Mouse (Mus musculus) lung, adult 2 months (tissue): Measurements from ENCODE around the gene Glt28d2. TPM values are rescaled to one million over a fixed set of nuclear protein-coding genes. Genes with fewer than 3 reads are reported as not detected.

Experiments
- DNase-seq: peaks from one replicate; pipeline ENCODE4 v3.0.0; 2022
- H3K4me1 ChIP-seq: fragments of 200-500 bp; 2 replicates; pipeline ENCODE4 v1.6.1; 2011; ENCODE audit warnings: low read length; ENCODE audit not compliant: control insufficient read depth, insufficient read depth
- H3K4me3 ChIP-seq: fragments of 200-500 bp; replicated peaks from 2 replicates; pipeline ENCODE3; 2011; ENCODE audit warnings: low read depth, mild to moderate bottlenecking, control low read depth, low read length; ENCODE audit errors: extremely low read depth
- CTCF ChIP-seq: fragments of 200-500 bp; IDR thresholded peaks from 2 replicates; pipeline ENCODE4 v1.5.1; 2011; ENCODE audit warnings: mild to moderate bottlenecking, low read length, control low read depth; ENCODE audit not compliant: insufficient read depth
- POLR2A ChIP-seq: fragments of 200-500 bp; IDR thresholded peaks from 2 replicates; pipeline ENCODE4 v1.6.1; 2011; ENCODE audit warnings: low read depth, mild to moderate bottlenecking, control low read depth, low read length, borderline replicate concordance; ENCODE audit errors: extremely low read depth
- WGBS: fragments of 180-500 bp; shearing (Covaris S2); methylation state at CpG from one replicate; pipeline ENCODE4 v1.1.7; 2018; 5-methylcytosine and 5-hydroxymethylcytosine counted together
- polyA plus RNA-seq: library from polyadenylated mRNA; depleted of rRNA; stranded (reverse); fragments of >200 nt; gene quantifications from 2 replicates; pipeline ENCODE4 v1.2.3, GENCODE M21; 2012

Glt28d2 gene
- polyA plus RNA-seq, 1 experiment, result 2.6 TPM

DNA sequence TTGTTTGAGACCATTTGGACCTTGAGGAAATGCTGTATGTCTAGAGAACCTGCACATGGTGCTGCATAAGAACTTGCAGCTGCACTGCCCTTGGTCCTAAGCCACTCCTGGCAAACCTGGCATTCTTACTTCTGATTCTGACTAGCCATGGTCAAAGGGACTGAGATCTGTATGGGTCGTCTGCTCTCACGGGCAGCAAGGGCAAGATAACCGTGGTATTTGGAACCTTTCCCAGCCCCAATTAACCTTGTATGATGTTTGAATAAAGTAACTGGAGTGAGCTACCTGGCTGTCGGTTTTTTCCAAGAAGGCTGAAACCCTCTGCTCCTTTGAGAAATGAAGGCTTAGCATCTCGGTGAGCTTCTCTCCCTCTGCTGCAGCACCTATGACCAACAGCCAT is 8.4 kb downstream of the Glt28d2 start:
- Histone ChIP-seq H3K4me3 (no peak overlapping the region), H3K4me1 (peaks cover 9% of the 10 kb centered on the region)
- DNase-seq, result no peak
- TF ChIP-seq CTCF (no peak), POLR2A (no peak)
- 54% methylated on average over 5 of the region's 5 CpGs for WGBS

DNA sequence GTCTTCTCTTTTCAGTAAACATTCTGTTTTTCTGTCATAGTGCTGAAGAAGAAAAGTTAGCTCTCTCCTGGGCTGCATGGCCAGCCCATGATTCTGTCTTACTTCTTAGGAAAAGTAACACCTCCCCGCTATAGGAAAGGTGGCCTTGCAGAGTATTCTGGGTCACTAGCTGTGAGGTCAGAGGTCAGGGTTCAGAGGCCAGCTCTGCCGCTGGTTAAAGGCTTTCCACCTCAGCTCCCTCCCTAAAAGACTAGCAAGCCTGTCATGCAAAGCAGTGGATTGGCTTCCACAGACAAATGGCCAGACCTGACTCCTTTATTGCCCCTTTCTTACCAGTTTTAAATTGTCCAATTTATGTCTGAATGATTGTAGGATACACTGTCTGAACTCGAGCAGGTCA is 23.3 kb downstream of the Glt28d2 start:
- TF ChIP-seq CTCF (no peak), POLR2A (no peak)
- 48% methylated on average over 3 of the region's 3 CpGs for WGBS
- DNase-seq, result no peak
- no peak overlapping the region for H3K4me3 ChIP-seq
- H3K4me1 ChIP-seq, result peaks cover 5% of the 10 kb centered on the region

GRCm38 (mm10) chr3:85862886-85863285 is 24.4 kb downstream of the Glt28d2 start:
- DNase-seq, result no peak
- no peak for TF ChIP-seq CTCF
- no peak for TF ChIP-seq POLR2A
- Histone ChIP-seq H3K4me1 (peaks cover 5% of the 10 kb centered on the region), H3K4me3 (no peak overlapping the region)
- WGBS, result 82% methylated on average over 2 of the region's 2 CpGs

DNA sequence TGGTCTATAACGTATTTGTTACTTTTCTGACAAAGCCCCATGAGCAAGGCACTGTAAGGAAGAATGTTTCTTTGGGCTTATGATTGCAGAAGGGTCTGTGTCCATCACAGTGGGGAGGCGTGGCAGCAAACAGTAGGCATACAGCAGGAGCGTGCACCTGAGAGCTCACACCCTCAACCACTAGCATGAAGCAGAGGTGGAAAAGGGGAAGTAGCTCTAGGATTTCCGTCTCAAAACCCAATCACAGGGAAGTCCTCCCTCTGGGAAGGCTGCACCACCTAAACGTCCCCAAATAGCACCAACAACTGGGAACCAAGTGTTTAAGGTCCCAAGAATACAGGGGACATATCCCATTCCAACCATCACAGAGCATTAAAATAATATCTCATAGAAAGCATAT is 26.3 kb downstream of the Glt28d2 start:
- WGBS, result 72% methylated on average over 5 of the region's 5 CpGs
- TF ChIP-seq POLR2A (no peak), CTCF (no peak)
- Histone ChIP-seq H3K4me3 (no peak overlapping the region), H3K4me1 (peaks cover 7% of the 10 kb centered on the region)
- no peak for DNase-seq

DNA sequence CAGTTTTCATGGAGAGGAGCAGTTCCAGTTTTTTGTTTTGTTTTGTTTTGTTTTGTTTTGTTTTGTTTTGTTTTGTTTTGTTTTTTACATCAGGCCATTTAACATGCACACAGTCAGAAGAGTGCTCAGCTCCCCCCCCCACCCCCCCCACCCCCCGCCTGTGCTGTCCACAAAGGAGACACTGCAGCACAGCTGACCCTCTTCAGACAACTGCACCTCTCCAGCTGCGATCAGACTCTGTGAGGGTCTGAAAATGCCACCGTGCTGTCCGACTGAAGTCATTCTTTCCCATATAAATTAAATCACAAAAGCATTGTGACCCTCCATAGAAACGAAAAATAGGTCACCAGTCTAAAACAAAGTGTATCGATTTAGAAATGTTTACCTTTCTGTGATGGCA is 28.0 kb downstream of the Glt28d2 start:
- DNase-seq, result no peak
- no peak for TF ChIP-seq CTCF
- no peak for TF ChIP-seq POLR2A
- Histone ChIP-seq H3K4me1 (peaks cover 6% of the 10 kb centered on the region), H3K4me3 (no peak overlapping the region)
- 57% methylated on average over 6 of the region's 6 CpGs for WGBS

- no peak for TF ChIP-seq CTCF
- TF ChIP-seq POLR2A, result no peak
- H3K4me3 ChIP-seq, result no peak overlapping the region
- 37% methylated on average over 11 of the region's 11 CpGs for WGBS
- H3K4me1 ChIP-seq, result peaks cover 4% of the 10 kb centered on the region
- peak; percentile 46 for DNase-seq
Measured at GRCm38 (mm10) chr3:85858140-85859135, 28.9 kb downstream of the Glt28d2 start.

DNA sequence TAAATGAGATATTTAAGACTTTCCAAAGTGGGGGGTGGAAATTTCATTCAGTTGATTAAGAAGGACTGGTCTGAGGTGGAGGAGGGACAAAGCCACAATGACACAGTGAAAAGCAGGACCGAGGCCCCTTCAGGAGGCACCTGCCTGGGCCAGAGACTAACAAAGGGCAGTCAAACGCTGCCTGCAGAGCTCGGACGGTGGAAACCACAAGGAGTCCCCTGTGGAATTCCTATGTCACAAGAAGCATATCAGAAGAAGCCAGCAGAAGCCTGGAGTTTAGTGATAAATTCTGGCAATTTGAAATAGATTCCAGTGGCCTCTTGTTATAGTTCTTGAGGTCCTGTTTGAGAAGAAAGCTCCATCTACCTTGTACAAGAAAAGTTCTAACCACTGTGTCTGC is 30.2 kb downstream of the Glt28d2 start:
- WGBS, result 60% methylated on average over 4 of the region's 4 CpGs
- no peak for TF ChIP-seq CTCF
- no peak for TF ChIP-seq POLR2A
- Histone ChIP-seq H3K4me3 (no peak overlapping the region), H3K4me1 (peaks cover 5% of the 10 kb centered on the region)
- DNase-seq, result no peak

- WGBS, result 67% methylated on average over 5 of the region's 5 CpGs
- DNase-seq, result no peak
Measured at GRCm38 (mm10) chr3:85855947-85856346, 31.4 kb downstream of the Glt28d2 start.

GRCm38 (mm10) chr3:85855043-85855442 is 32.3 kb downstream of the Glt28d2 start:
- TF ChIP-seq POLR2A (no peak), CTCF (no peak)
- DNase-seq, result no peak
- 94% methylated on average over 3 of the region's 3 CpGs for WGBS
- Histone ChIP-seq H3K4me3 (no peak overlapping the region), H3K4me1 (peaks cover 5% of the 10 kb centered on the region)

More at GRCm38 (mm10) chr3:85855947-85856346, 31.4 kb downstream of the Glt28d2 start:
- H3K4me3 ChIP-seq, result no peak overlapping the region
- no peak for TF ChIP-seq POLR2A
- no peak for TF ChIP-seq CTCF
- peaks cover 5% of the 10 kb centered on the region for H3K4me1 ChIP-seq

DNA sequence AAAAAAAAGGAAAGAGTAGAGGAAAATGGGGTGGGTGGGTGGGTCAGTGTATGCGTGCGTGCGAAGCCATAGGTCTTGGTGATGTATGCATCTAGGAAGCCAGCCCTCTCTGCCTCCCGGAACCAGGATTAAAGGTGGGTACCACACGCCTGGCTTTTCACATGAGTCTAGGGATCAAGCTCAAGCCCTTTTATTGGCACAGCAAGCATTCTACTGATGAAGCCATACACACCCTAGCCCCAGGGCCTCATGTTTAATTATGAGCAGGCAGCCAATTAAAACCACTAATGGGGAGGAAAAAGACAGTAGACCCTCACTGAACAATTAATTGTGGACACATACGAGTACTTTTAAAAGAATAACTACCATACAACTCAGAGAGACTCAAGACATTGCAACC is 33.2 kb downstream of the Glt28d2 start:
- WGBS, result 93% methylated on average over 6 of the region's 6 CpGs
- Histone ChIP-seq H3K4me1 (peaks cover 5% of the 10 kb centered on the region), H3K4me3 (no peak overlapping the region)
- DNase-seq, result no peak
- no peak for TF ChIP-seq CTCF
- no peak for TF ChIP-seq POLR2A
